Mouse (Mus musculus) stomach, postnatal 0 days (tissue): ENCODE measurements at regions not wholly inside any gene's neighbourhood (a gene's known extent, or its start where the extent isn't known, plus 50 kb on each side); places are given as distances from the start of the nearest gene placed in this dataset.

Experiments used
- ATAC-seq: fragments of 200-750 bp; cut with Nextera tagmentation; 2 replicates; pipeline ENCODE4 v1.8.0; 2017; ENCODE audit not compliant: low FRiP score, low TSS enrichment
- DNase-seq: peaks from one replicate; pipeline ENCODE4 v3.0.0-alpha.2; 2016; ENCODE audit warnings: low spot score
- H3K27ac ChIP-seq: fragments of 300-500 bp; sonication (generic); replicated peaks from 2 replicates; pipeline ENCODE4 v1.5.1; 2014; ENCODE audit warnings: mild to moderate bottlenecking, control low read depth
- H3K27me3 ChIP-seq: fragments of 300-500 bp; sonication (generic); 2 replicates; pipeline ENCODE4 v1.6.1; 2014; ENCODE audit warnings: low read length; ENCODE audit not compliant: control insufficient read depth, insufficient read depth
- H3K36me3 ChIP-seq: fragments of 300-500 bp; sonication (generic); 2 replicates; pipeline ENCODE4 v1.6.1; 2014; ENCODE audit warnings: low read length, mixed read lengths; ENCODE audit not compliant: control insufficient read depth, insufficient read depth
- H3K4me1 ChIP-seq: fragments of 300-500 bp; sonication (generic); replicated peaks from 2 replicates; pipeline ENCODE4 v1.6.1; 2014; ENCODE audit warnings: antibody characterized with exemption; ENCODE audit not compliant: control insufficient read depth, insufficient read depth
- H3K4me2 ChIP-seq: fragments of 300-500 bp; sonication (generic); replicated peaks from 2 replicates; pipeline ENCODE4 v1.6.1; 2014; ENCODE audit warnings: low read depth, mild to moderate bottlenecking, control low read depth, moderate library complexity
- H3K4me3 ChIP-seq: fragments of 300-500 bp; sonication (generic); 2 replicates; pipeline ENCODE4 v1.5.1; 2014; ENCODE audit warnings: low read depth, low read length, control low read depth
- H3K9ac ChIP-seq: fragments of 300-500 bp; sonication (generic); 2 replicates; pipeline ENCODE4 v1.6.1; 2014; ENCODE audit warnings: mild to moderate bottlenecking, low read length, control low read depth, mixed read lengths
- H3K9me3 ChIP-seq: fragments of 300-500 bp; sonication (generic); 2 replicates; pipeline ENCODE4 v1.6.1; 2016; ENCODE audit warnings: low read length; ENCODE audit not compliant: control insufficient read depth
- CTCF ChIP-seq: IDR thresholded peaks from 2 replicates; pipeline ENCODE4 v1.5.1; 2016; ENCODE audit warnings: antibody characterized with exemption, low read depth, mild to moderate bottlenecking, moderate library complexity
- EP300 ChIP-seq: optimal IDR thresholded peaks from 2 replicates; pipeline ENCODE3; 2016; ENCODE audit warnings: antibody characterized with exemption
- WGBS: fragments of 180-500 bp; shearing (Covaris S2); extraction: QIAGEN DNeasy Blood & Tissue Kit; methylation state at CpG from one replicate; pipeline ENCODE4 v1.1.7; 2014; 5-methylcytosine and 5-hydroxymethylcytosine counted together

DNA sequence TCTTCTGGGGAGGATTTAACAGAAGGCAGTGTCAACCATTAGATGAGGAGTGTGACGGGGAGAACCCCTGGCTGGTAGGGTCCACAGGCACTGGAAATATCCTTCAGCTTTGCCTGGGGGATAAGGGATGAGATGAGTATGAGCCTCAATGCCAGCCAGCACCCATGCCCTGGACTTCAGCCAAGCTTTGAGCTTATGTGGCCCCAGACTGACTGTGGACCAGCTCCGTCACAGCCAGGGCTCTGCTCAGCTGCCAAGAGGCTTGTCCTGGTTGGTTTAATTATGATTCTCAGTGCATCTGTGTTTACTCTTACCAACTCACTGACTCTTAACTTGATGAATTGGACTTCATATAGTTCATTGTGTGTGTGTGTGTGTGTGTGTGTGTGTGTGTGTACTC is 165.8 kb downstream of the Mex3b start:
- Histone ChIP-seq H3K4me1 (no peaks in the 10 kb centered on the region), H3K36me3 (no peaks in the 10 kb centered on the region), H3K27ac (no peak overlapping the region), H3K4me3 (no peak overlapping the region), H3K27me3 (no peaks in the 10 kb centered on the region), H3K9ac (no peak overlapping the region), H3K4me2 (no peak overlapping the region), H3K9me3 (no peaks in the 10 kb centered on the region)
- TF ChIP-seq EP300, result no peak
- no peak for TF ChIP-seq CTCF
- 60% methylated on average over 2 of the region's 2 CpGs for WGBS
- ATAC-seq (peak; percentile 40; the same call in 1 of the 2 replicates), DNase-seq (no peak)

DNA sequence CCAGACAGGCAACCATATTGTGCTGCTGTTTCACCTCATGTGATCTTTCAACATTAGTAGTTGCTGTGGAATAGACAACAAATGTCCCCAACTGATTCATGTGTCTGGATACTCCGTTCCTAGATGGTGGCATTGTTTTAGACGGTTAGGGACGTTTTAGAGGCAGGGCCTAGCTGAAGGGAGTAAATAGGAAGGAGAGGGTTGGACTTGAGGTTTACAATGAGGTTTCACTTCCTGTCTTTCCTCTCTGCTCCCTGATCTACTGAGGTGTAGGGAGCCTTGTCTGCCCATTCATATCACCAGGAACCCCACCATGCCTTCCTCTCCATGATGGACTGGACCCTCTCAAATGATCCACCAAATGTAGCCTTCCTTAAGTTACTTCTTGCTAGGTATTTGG is 168.1 kb downstream of the Mex3b start:
- TF ChIP-seq CTCF (no peak), EP300 (no peak)
- H3K4me1 ChIP-seq, result no peaks in the 10 kb centered on the region
- no peak overlapping the region for H3K4me3 ChIP-seq
- no peaks in the 10 kb centered on the region for H3K27me3 ChIP-seq
- H3K4me2 ChIP-seq, result no peak overlapping the region
- no peak for ATAC-seq
- no peaks in the 10 kb centered on the region for H3K9me3 ChIP-seq
- no peak for DNase-seq
- 87% methylated on average over 3 of the region's 3 CpGs for WGBS
- H3K36me3 ChIP-seq, result no peaks in the 10 kb centered on the region
- H3K27ac ChIP-seq, result no peak overlapping the region
- H3K9ac ChIP-seq, result no peak overlapping the region

DNA sequence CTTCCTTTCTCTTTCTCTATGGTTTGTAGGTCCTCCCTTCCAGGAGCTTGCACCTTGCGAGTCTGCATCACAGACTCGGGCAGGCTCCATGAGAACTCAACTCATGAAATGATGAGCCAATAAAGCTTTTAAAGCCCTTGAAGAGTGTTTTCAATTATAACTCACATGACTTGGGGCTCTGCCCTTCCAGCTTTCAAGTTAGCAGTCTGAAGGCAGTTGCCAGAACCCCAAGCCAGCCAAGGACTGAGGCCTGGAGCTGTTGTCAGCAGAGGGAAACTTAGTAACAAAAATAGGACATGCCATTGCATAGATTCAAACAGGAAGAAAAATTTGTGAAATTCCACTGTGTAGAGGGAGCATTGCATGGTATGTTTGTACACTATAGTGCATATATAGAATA is 169.3 kb downstream of the Mex3b start:
- H3K27ac ChIP-seq, result no peak overlapping the region
- no peak overlapping the region for H3K4me3 ChIP-seq
- no peak overlapping the region for H3K4me2 ChIP-seq
- ATAC-seq (peak; percentile 57; the same call in 1 of the 2 replicates), DNase-seq (no peak)
- H3K36me3 ChIP-seq, result no peaks in the 10 kb centered on the region
- no peaks in the 10 kb centered on the region for H3K27me3 ChIP-seq
- TF ChIP-seq EP300, result no peak
- no peak for TF ChIP-seq CTCF
- no peaks in the 10 kb centered on the region for H3K4me1 ChIP-seq
- no peaks in the 10 kb centered on the region for H3K9me3 ChIP-seq
- H3K9ac ChIP-seq, result no peak overlapping the region
- WGBS, result 60% methylated on average over 1 of the region's 2 CpGs

DNA sequence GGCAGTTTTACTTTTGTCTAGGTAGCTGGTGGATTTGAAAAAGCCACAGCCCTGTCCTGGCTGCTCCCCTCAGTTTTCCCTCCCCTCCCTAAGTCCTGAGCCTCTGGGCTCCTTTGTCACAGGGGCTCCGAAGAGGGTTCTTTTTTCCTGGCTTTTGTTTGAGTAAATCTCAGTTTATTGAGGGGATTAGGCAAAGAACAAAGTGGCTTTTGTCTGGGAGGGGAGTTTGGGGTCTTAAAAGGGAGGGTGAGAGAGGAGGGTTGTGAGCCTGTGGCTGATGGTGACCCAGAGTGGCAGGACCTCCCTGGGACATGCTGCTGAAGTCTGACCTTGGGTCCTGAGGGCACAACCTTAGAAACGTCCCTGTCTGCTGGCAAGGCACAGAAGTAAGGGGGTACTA is 170.0 kb downstream of the Mex3b start:
- no peak for TF ChIP-seq CTCF
- TF ChIP-seq EP300, result no peak
- Histone ChIP-seq H3K4me3 (no peak overlapping the region), H3K4me1 (no peaks in the 10 kb centered on the region), H3K27ac (no peak overlapping the region), H3K27me3 (no peaks in the 10 kb centered on the region), H3K9me3 (no peaks in the 10 kb centered on the region), H3K36me3 (no peaks in the 10 kb centered on the region), H3K4me2 (no peak overlapping the region), H3K9ac (no peak overlapping the region)
- DNase-seq (no peak), ATAC-seq (no peak)
- 13% methylated on average over 2 of the region's 2 CpGs for WGBS

DNA sequence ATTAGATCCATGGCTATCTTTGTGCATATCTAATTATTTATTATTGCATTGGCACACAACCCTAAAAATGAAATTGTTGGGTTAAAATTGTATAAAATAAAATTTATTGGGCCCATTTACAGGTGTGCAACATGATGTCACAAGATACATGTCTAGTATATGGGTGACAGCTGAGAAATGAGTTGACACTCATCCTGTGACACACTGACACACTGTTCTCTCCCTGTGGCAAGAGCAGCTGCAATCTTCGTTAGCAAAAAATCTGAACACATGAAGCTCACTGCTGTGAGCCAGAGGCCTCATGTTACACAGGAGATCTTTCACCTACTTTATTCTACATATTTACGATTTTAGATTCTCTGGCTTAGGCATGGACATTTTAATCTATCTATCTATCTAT is 170.6 kb downstream of the Mex3b start:
- H3K36me3 ChIP-seq, result no peaks in the 10 kb centered on the region
- DNase-seq (no peak), ATAC-seq (no peak)
- H3K9me3 ChIP-seq, result no peaks in the 10 kb centered on the region
- H3K9ac ChIP-seq, result no peak overlapping the region
- 80% methylated on average over 2 of the region's 2 CpGs for WGBS
- H3K4me3 ChIP-seq, result no peak overlapping the region
- H3K4me1 ChIP-seq, result no peaks in the 10 kb centered on the region
- H3K27ac ChIP-seq, result no peak overlapping the region
- TF ChIP-seq CTCF (no peak), EP300 (no peak)
- H3K4me2 ChIP-seq, result no peak overlapping the region
- H3K27me3 ChIP-seq, result no peaks in the 10 kb centered on the region

DNA sequence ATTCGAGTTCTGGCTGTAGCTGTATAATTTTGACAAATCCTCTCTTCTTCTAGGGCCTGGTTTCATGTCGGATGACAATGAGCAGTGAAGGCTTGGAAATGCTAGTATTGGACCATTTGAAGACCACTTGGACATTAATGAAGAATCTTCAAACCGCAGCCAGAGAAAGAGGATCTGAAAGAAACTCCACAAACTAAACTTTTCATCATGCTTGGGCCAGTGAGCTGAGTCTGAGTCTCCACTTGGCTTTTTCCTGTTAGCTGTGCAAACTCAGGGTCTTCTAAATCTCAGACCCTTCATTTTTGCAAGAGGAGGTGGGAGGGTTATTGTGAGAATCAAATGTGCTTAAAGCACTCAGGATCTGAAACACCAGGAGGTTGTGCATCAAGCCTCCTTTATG is 176.6 kb downstream of the Mex3b start:
- Histone ChIP-seq H3K9me3 (no peaks in the 10 kb centered on the region), H3K4me2 (no peak overlapping the region), H3K27ac (no peak overlapping the region), H3K36me3 (no peaks in the 10 kb centered on the region), H3K27me3 (no peaks in the 10 kb centered on the region), H3K9ac (no peak overlapping the region), H3K4me1 (no peaks in the 10 kb centered on the region), H3K4me3 (no peak overlapping the region)
- TF ChIP-seq EP300, result no peak
- no peak for TF ChIP-seq CTCF
- DNase-seq (no peak), ATAC-seq (no peak)
- 87% methylated on average over 3 of the region's 3 CpGs for WGBS
